Mouse (Mus musculus) limb, embryonic 10.5 days (tissue): Measurements from ENCODE around the gene Calm1. TPM values are rescaled to one million over a fixed set of nuclear protein-coding genes. Genes with fewer than 3 reads are reported as not detected.
"Not testable (repeated sequence)": the region's sequence is repeated elsewhere in the genome, so short reads cannot be mapped to it uniquely, and the experiment has no call there.

Experiments used
- DNase-seq: peaks from one replicate; pipeline ENCODE4 v3.0.0-alpha.2; 2017; ENCODE audit warnings: low spot score
- H3K27ac ChIP-seq: fragments of 300-500 bp; sonication (generic); 2 replicates; pipeline ENCODE4 v1.5.1; 2016; ENCODE audit warnings: mild to moderate bottlenecking
- H3K27me3 ChIP-seq: fragments of 300-500 bp; sonication (generic); 2 replicates; pipeline ENCODE4 v1.6.1; 2016; ENCODE audit warnings: low read depth, mild to moderate bottlenecking; ENCODE audit not compliant: poor library complexity, severe bottlenecking
- H3K36me3 ChIP-seq: fragments of 300-500 bp; sonication (generic); 2 replicates; pipeline ENCODE4 v1.6.1; 2016; ENCODE audit warnings: mild to moderate bottlenecking, moderate library complexity
- H3K4me1 ChIP-seq: fragments of 300-500 bp; sonication (generic); 2 replicates; pipeline ENCODE4 v1.6.1; 2016
- H3K4me3 ChIP-seq: fragments of 300-500 bp; sonication (generic); 2 replicates; pipeline ENCODE4 v1.5.1; 2016; ENCODE audit warnings: mild to moderate bottlenecking, moderate library complexity
- H3K9me3 ChIP-seq: fragments of 300-500 bp; sonication (generic); replicated peaks from 2 replicates; pipeline ENCODE4 v1.6.1; 2016; ENCODE audit warnings: mild to moderate bottlenecking
- WGBS: fragments of 180-500 bp; shearing (Covaris S2); methylation state at CpG from one replicate; pipeline ENCODE4 v1.1.7; 2016; 5-methylcytosine and 5-hydroxymethylcytosine counted together
- polyA plus RNA-seq: library from polyadenylated mRNA; unstranded; fragments of >200 nt; fragmentation: Nextera tagmentation; extraction: Ambion mirVana; gene quantifications from 2 replicates; pipeline ENCODE4 v1.2.1, GENCODE M21; 2016

The Calm1 gene
- polyA plus RNA-seq, 1 experiment from 2014 or later, result 1,121 TPM

DNA sequence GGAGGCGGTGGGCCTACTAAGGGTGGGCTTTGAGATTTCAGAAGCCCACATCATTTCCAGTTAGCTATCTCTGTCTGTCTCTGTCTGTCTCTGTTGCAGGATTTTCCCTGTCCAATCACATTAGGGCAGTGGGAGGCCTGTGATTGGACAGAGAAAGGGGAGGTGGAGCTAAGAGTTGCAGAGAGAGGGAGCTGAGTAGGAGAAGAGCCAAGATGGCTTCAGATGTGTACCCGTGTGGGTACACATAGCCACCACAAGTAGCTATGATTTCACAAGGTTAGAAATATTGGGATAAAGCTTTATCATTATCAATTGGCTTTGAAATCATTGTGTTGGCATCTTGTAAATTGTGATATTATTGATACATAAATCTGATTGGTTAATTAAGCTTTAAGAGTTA, 17.9 kb downstream of the Calm1 start:
- H3K9me3 ChIP-seq, DNase-seq, H3K4me1 ChIP-seq, H3K27ac ChIP-seq, H3K36me3 ChIP-seq, H3K4me3 ChIP-seq, H3K27me3 ChIP-seq: not testable (repeated sequence)
- 96% methylated on average over 2 of the region's 2 CpGs for WGBS

DNA sequence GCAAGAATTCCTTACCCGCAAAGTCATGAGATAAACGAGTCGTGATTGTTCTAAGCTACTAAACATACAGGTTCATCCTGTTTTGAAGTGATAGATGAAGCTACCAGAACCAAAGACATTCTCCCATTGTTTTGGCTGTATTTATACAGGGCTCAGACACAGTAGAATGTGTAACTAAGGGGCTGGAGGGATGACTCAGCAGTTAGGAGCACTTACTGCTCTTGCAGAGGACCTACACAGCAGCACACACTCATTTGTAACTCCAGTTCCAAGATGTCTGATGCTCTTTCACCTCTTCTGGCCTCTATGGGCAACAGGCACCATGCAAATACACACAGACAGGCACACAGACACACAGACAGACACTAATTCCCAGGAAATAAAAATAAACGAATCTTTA, 20.8 kb downstream of the Calm1 start:
- Histone ChIP-seq H3K9me3 (no peaks in the 10 kb centered on the region), H3K4me1 (peaks cover 9% of the 10 kb centered on the region), H3K27ac (no peak overlapping the region), H3K4me3 (no peak overlapping the region), H3K27me3 (no peaks in the 10 kb centered on the region), H3K36me3 (no peaks in the 10 kb centered on the region)
- WGBS, result 86% methylated on average over 4 of the region's 4 CpGs
- no peak for DNase-seq

DNA sequence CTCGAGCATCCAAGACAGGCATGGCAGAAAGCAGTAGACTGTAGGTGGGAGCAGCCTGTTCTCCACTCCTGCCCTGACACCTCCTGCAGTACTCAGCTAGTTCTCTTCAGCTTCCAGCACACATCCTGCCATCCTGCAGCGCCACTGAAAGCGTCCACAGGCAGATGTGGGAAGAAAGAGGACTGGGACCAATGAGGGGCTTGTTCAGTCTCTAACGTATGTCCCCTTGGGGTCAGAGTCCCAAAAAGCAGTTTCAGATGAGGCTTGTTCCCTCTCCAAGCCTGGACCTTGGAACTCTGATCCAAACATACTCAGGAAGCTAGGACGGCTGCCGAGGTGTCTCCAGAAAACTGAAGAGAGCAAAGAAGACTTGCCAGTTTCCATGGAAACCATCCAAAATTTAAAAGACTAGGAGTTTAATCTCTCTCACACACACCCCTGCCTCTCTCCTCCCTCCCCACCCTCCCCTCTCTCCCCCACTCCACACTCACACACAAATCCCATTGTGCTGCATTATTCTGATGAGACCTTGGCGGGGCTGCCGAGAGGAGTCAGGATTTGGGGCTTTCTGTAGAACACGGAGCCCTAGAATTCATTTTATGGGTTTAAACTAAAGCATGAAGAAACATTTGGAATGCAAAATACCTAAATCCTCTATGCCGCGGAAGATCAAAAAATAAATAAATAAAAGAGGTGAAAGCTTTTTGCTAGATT, 22.5 kb downstream of the Calm1 start:
- WGBS, result 62% methylated on average over 11 of the region's 11 CpGs
- peaks cover 13% of the 10 kb centered on the region for H3K4me1 ChIP-seq

DNA sequence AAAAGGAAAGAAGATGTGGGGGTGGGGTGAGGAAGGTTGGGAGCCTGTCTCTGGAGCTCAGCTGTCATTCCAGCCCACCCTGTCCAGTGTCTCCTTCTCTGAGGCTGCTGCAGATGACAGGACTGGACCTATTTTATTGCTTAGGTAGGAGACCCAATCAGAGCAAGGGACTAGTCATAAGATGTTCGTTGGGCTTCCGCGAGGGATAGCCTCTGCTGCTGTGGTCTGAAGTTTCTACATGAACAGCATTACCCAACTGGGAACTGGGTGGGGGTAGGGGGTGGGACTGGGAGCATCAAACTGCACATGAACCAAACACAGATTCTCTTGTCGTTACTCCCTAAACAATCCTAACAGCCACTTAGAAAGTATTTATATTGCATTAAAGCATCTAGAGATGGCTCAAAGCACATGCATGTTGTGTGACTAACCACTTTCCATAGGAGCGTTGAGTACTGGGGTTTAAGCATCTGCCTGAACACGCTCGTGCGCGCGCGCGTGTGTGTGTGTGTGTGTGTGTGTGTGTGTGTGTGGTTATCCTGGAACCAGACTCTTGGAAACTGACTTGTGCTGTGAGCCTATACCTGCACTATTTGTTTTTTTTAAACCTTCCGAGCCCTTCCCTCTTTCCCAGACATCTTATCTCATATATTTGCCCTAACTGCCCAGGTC, 23.2 kb downstream of the Calm1 start:
- Histone ChIP-seq H3K9me3 (no peaks in the 10 kb centered on the region), H3K4me1 (peaks cover 13% of the 10 kb centered on the region)

More for the DNA sequence above, 22.5 kb downstream of the Calm1 start:
- H3K9me3 ChIP-seq, result no peaks in the 10 kb centered on the region
- no peak for DNase-seq
- no peaks in the 10 kb centered on the region for H3K36me3 ChIP-seq
- no peak overlapping the region for H3K27ac ChIP-seq
- H3K4me3 ChIP-seq, result no peak overlapping the region
- no peaks in the 10 kb centered on the region for H3K27me3 ChIP-seq

DNA sequence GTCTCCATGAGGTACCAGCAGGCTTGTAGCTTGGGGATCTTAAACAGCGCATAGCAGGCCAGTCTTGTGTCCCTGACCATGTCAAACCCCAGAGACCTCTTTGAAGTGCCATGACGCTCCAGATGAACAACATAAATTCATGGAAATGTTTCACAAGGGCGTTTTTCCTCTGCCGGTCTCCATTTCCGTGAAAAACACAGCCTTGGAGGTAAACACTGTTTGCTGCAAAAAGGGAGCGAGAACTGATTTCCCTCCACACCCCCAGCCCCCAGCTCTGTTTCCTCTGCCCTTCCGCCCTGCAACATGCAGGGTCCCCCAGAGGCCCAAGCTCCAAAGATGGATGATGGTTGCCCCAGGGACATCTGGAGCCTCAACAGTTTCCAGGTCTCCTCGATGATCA, 24.3 kb downstream of the Calm1 start:
- WGBS, result 72% methylated on average over 8 of the region's 8 CpGs
- H3K36me3 ChIP-seq, result no peaks in the 10 kb centered on the region
- H3K4me1 ChIP-seq, result peaks cover 13% of the 10 kb centered on the region
- no peak overlapping the region for H3K4me3 ChIP-seq
- H3K9me3 ChIP-seq, result no peaks in the 10 kb centered on the region
- no peaks in the 10 kb centered on the region for H3K27me3 ChIP-seq
- no peak overlapping the region for H3K27ac ChIP-seq
- DNase-seq, result no peak

More for the DNA sequence above, 23.2 kb downstream of the Calm1 start:
- no peak for DNase-seq
- H3K4me3 ChIP-seq, result no peak overlapping the region
- no peak overlapping the region for H3K27ac ChIP-seq
- WGBS, result 90% methylated on average over 13 of the region's 13 CpGs
- no peaks in the 10 kb centered on the region for H3K36me3 ChIP-seq
- no peaks in the 10 kb centered on the region for H3K27me3 ChIP-seq

DNA sequence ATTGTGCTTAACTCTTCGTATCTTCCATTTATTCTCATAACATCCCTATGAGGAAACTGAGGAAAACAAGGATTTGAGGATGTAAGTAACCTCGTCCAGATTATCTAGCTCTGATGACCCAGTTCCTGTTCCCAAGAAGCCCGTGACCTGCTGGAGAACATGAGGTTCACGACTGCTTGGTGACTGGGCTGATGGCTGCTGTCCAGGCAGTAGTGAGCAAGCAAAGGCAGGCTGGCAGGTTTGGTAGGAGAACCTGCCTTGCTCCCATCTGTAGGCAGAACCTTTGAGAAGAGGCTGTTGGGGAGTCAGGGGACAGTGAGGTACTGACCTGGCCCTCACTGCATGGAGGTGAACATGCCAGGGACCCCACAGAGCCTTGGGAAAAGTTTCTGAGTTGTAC, 26.0 kb downstream of the Calm1 start:
- WGBS, result 93% methylated on average over 4 of the region's 4 CpGs
- no peaks in the 10 kb centered on the region for H3K27me3 ChIP-seq

DNA sequence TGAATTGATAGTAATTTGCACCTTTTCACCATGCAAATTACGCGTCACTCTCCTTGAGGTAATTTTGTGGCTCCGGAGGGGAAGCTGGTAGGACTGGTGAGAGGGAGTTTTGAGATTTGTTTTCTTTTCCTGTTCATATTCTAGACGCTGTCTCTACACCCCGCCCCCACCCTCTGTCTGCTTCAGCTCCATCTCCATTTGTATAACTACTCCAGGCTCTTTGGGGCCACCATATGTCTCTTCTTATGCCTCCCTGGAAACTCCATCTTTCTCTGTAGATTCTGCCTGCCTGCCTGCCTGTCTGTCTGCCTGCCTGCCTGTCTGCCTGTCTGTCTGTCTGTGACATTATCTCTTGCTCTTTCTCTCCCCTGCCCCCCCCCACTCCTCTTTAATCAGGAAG, 26.8 kb downstream of the Calm1 start:
- 0 out of 2 replicates have a peak overlapping the region, but pooled peaks have one; percentile 3 for H3K27ac ChIP-seq
- WGBS, result 76% methylated on average over 5 of the region's 5 CpGs

More for the DNA sequence above, 26.0 kb downstream of the Calm1 start:
- Histone ChIP-seq H3K9me3 (no peaks in the 10 kb centered on the region), H3K36me3 (no peaks in the 10 kb centered on the region), H3K27ac (no peak overlapping the region), H3K4me1 (peaks cover 13% of the 10 kb centered on the region), H3K4me3 (no peak overlapping the region)
- no peak for DNase-seq

DNA sequence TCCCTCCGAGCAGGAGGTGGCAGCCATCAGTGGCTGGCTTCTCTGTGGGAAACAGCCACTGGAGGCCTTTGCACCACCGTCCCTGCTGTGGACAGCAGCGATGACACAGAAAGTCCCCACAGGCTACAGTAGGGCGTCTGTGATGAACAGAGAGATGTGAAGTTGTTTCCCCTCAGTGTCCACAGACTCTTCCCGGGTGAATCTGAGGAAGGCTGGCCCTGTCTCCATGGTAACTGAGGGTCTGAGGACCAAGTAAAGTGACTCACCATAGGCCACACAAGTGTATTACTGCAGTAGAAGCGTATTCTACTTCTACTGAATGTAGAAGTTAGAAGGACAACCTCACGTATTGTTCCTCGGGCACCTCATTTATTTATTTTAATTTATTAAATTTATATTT, 27.4 kb downstream of the Calm1 start:
- DNase-seq, result no peak
- Histone ChIP-seq H3K27ac (peak overlapping the region; percentile 3; the same call in 1 of the 2 replicates), H3K4me3 (no peak overlapping the region), H3K27me3 (no peaks in the 10 kb centered on the region), H3K36me3 (no peaks in the 10 kb centered on the region), H3K4me1 (peaks cover 13% of the 10 kb centered on the region), H3K9me3 (no peaks in the 10 kb centered on the region)
- 72% methylated on average over 8 of the region's 8 CpGs for WGBS

More for the DNA sequence above, 26.8 kb downstream of the Calm1 start:
- no peaks in the 10 kb centered on the region for H3K27me3 ChIP-seq
- peaks cover 13% of the 10 kb centered on the region for H3K4me1 ChIP-seq
- no peak for DNase-seq
- H3K4me3 ChIP-seq, result no peak overlapping the region
- no peaks in the 10 kb centered on the region for H3K9me3 ChIP-seq
- H3K36me3 ChIP-seq, result no peaks in the 10 kb centered on the region

DNA sequence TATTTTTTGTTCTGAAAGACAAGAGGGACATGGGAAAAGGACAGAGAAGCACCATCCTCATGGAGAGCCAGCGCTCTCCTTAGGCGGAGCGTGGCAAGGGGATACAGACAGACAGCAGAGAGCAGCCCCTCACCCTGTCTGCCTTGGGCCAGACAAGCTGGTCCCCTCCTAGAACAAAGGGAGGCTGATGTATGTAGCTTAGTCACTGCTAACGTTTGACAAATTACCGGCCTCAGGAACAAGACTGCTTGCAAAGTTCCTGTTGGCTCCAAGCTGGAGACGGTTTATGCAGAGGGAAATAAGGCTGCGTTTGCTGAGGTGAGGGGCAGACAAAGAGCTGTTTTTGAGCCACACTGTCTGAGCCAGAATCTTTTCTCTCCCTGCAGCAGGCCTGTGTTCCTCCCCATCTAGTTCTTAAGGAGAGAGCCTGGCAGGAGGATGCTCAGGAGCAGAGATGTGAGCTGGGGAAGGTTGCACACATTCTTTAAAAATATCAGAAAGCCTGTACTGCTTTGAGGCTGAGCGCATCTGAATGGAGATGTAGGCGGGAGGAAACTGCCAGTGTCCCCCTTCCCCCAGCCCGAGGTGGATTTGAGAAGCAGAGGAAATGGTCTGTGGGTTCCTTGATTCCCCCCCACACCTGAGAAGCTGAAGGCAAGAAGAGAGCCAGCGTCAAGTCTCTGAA, 28.9 kb downstream of the Calm1 start:
- H3K4me3 ChIP-seq, result no peak overlapping the region
- H3K27ac ChIP-seq, result peak overlapping the region; percentile 11; the same call in 1 of the 2 replicates
- 53% methylated on average over 11 of the region's 11 CpGs for WGBS
- no peaks in the 10 kb centered on the region for H3K9me3 ChIP-seq
- DNase-seq, result no peak
- H3K4me1 ChIP-seq, result peaks cover 11% of the 10 kb centered on the region
- no peaks in the 10 kb centered on the region for H3K27me3 ChIP-seq
- H3K36me3 ChIP-seq, result no peaks in the 10 kb centered on the region

DNA sequence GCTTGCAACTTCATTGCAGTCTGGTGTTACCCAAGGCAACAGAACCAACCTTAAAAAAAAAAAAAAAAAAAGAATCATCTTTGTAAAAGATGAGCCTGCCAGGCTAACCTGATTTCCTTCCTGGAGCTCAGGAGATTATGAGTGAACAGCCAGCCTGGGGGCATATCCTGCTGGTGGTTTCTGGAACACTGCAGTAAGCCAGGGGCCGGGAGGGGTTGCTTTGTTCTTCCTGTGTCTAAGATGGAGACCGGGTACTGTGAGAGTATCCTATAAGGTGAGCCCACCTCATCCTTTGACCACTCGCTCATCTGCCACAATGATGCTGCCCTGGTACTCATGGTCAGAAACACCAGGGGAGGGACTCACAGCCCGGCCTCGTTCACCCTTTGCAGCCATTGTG, 35.0 kb downstream of the Calm1 start:
- Histone ChIP-seq H3K9me3 (no peaks in the 10 kb centered on the region), H3K27ac (no peak overlapping the region), H3K4me3 (no peak overlapping the region), H3K4me1 (no peaks in the 10 kb centered on the region), H3K36me3 (no peaks in the 10 kb centered on the region), H3K27me3 (no peaks in the 10 kb centered on the region)
- DNase-seq, result no peak
- 87% methylated on average over 5 of the region's 5 CpGs for WGBS

DNA sequence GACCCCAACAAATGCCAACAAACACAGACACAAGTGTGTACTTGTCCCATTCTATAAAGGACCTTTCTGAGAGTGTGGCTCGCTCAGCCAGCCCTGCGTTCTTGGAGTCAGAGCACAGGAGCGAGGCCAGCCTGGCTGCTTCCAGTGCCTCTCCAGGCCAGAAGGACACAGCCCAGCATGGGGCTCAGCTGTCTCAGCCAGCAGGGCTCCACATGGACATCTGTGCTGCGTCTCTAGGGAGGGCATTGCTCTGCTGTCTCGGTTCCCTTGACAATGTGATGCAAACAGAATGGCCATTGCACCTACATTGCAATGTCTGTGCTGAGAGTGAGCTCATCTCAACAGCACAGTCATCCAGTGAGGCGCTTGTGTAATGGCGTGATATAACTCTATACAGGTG, 35.7 kb downstream of the Calm1 start:
- 82% methylated on average over 7 of the region's 7 CpGs for WGBS
- DNase-seq, result no peak
- no peaks in the 10 kb centered on the region for H3K36me3 ChIP-seq

DNA sequence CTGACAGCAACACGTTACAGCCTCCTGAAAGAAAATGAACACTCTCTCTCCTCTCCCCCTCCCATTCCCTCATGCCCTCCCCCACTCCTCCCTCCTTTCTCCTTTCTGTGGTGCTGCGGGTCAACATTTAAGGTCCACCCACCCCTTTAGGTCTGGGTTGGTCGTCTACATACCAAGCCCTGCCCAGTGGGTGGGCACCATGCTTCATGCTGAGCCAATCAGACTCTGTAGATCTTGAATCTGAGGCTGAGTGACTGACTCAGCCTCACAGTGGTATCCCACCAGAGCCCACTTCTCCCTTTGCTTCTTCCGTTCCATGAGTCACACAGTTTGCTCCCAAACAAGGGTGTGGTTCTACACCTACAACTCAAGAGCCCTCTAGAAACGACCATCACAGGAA, 36.2 kb downstream of the Calm1 start:
- Histone ChIP-seq H3K27ac (no peak overlapping the region), H3K4me1 (no peaks in the 10 kb centered on the region), H3K4me3 (no peak overlapping the region), H3K9me3 (no peaks in the 10 kb centered on the region), H3K36me3 (no peaks in the 10 kb centered on the region), H3K27me3 (no peaks in the 10 kb centered on the region)
- WGBS, result 52% methylated on average over 5 of the region's 5 CpGs
- DNase-seq, result no peak

More for the DNA sequence above, 35.7 kb downstream of the Calm1 start:
- Histone ChIP-seq H3K9me3 (no peaks in the 10 kb centered on the region), H3K27me3 (no peaks in the 10 kb centered on the region), H3K4me1 (no peaks in the 10 kb centered on the region), H3K4me3 (no peak overlapping the region), H3K27ac (no peak overlapping the region)

DNA sequence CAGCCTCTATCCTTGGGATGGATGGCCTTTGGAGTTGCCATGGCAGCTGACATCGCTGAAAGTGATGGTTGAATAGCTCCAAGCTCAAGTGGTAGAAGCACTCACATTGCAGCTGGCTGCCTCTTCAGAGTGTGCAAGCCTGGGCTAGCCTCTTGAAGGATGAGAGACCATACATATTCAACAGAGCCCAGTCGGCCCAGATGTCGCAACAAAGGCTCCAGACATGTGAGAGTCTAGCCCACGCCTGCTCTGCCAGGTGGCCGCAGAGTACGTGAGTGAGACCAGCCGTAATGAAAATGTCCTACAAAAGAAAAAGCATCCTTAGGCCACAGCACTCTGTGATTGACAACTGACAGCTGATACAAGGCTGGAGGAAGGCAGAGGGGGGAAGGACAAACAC, 40.2 kb downstream of the Calm1 start:
- Histone ChIP-seq H3K9me3 (no peaks in the 10 kb centered on the region), H3K27ac (no peak overlapping the region), H3K4me3 (no peak overlapping the region), H3K36me3 (no peaks in the 10 kb centered on the region), H3K4me1 (peaks cover 11% of the 10 kb centered on the region), H3K27me3 (no peaks in the 10 kb centered on the region)
- 89% methylated on average over 7 of the region's 7 CpGs for WGBS
- no peak for DNase-seq
